Mouse (Mus musculus) forebrain, embryonic 12.5 days (tissue): ENCODE results near the gene Loxl4. TPM values are rescaled to one million over a fixed set of nuclear protein-coding genes. Genes with fewer than 3 reads are reported as not detected.

ENCODE experiments used
- ATAC-seq: fragments of 200-750 bp; cut with Nextera tagmentation; 2 replicates; pipeline ENCODE4 v1.8.0; 2017; ENCODE audit warnings: moderate TSS enrichment; ENCODE audit not compliant: low FRiP score
- H3K27ac ChIP-seq: fragments of 300-500 bp; sonication (generic); 2 replicates; pipeline ENCODE4 v1.5.1; 2016; ENCODE audit warnings: mild to moderate bottlenecking
- H3K27me3 ChIP-seq: fragments of 300-500 bp; sonication (generic); 2 replicates; pipeline ENCODE4 v1.6.1; 2016; ENCODE audit warnings: mild to moderate bottlenecking
- H3K36me3 ChIP-seq: fragments of 300-500 bp; sonication (generic); replicated peaks from 2 replicates; pipeline ENCODE4 v1.6.1; 2016; ENCODE audit warnings: mild to moderate bottlenecking
- H3K4me1 ChIP-seq: fragments of 300-500 bp; sonication (generic); 2 replicates; pipeline ENCODE4 v1.6.1; 2016
- H3K4me2 ChIP-seq: fragments of 300-500 bp; sonication (generic); 2 replicates; pipeline ENCODE4 v1.6.1; 2016; ENCODE audit warnings: mild to moderate bottlenecking, moderate library complexity
- H3K4me3 ChIP-seq: fragments of 300-500 bp; sonication (generic); replicated peaks from 2 replicates; pipeline ENCODE4 v1.5.1; 2016; ENCODE audit warnings: mild to moderate bottlenecking
- H3K9ac ChIP-seq: fragments of 300-500 bp; sonication (generic); 2 replicates; pipeline ENCODE4 v1.6.1; 2016; ENCODE audit warnings: mild to moderate bottlenecking
- H3K9me3 ChIP-seq: fragments of 300-500 bp; sonication (generic); 2 replicates; pipeline ENCODE4 v1.6.1; 2016
- WGBS: fragments of 180-500 bp; shearing (Covaris S2); methylation state at CpG from one replicate; pipeline ENCODE4 v1.1.7; 2016; 5-methylcytosine and 5-hydroxymethylcytosine counted together
- polyA plus RNA-seq: library from polyadenylated mRNA; unstranded; fragments of >200 nt; fragmentation: Nextera tagmentation; extraction: Ambion mirVana; gene quantifications from 2 replicates; pipeline ENCODE4 v1.2.1, GENCODE M21; 2016

Loxl4 gene
- 0.24 and 0.34 TPM in 2 replicates for polyA plus RNA-seq

DNA sequence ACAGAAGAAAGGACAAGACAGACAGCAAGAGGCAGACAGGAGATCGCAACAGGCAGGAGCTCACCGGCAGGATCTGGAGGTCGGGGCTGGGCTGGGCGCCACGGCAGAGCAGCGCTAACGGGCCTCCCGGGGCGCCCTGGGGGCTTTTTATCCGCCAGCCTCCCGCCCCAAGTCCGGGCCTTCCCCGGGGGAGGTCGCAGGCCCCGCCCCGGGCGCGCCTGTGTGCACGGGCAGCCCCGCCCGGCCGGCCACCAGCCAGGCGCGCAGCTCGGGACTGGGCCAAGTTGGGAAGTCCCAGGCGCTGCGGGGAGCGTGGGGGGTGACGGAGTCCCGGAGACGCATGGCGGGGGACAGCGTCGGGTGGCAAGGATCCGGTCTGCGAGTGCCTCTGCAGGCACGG is at the start of gene Loxl4:
TSS of gene Loxl4 (minus strand) at position 160 of the 400 bp plus-strand sequence.
- H3K4me1 ChIP-seq = peaks cover 7% of the 10 kb centered on the region; the same call in 1 of the 2 replicates
- no peaks in the 10 kb centered on the region for H3K36me3 ChIP-seq
- peak within 1 kb of the TSS; percentile 60 for H3K4me2 ChIP-seq
- ATAC-seq = no peak
- peaks cover 40% of the 10 kb centered on the region for H3K27me3 ChIP-seq
- 1% methylated on average over 35 of the region's 37 CpGs for WGBS
- H3K9me3 ChIP-seq = no peaks in the 10 kb centered on the region
- peak within 1 kb of the TSS; percentile 27; the same call in 1 of the 2 replicates for H3K9ac ChIP-seq
- H3K27ac ChIP-seq = no peak within 1 kb of the TSS
- H3K4me3 ChIP-seq = peak within 1 kb of the TSS; percentile 36

- no peak overlapping the region for H3K4me3 ChIP-seq
- H3K9me3 ChIP-seq = no peaks in the 10 kb centered on the region
- no peak for ATAC-seq
- H3K4me2 ChIP-seq = no peak overlapping the region
- no peak overlapping the region for H3K9ac ChIP-seq
- H3K27me3 ChIP-seq = peaks cover 78% of the 10 kb centered on the region
- H3K27ac ChIP-seq = no peak overlapping the region
- H3K4me1 ChIP-seq = peaks cover 11% of the 10 kb centered on the region
- no peaks in the 10 kb centered on the region for H3K36me3 ChIP-seq
- WGBS = 86% methylated on average over 9 of the region's 9 CpGs
Measured at GRCm38 (mm10) chr19:42661430-42662164, 49.0 kb upstream of the Loxl4 start.

DNA sequence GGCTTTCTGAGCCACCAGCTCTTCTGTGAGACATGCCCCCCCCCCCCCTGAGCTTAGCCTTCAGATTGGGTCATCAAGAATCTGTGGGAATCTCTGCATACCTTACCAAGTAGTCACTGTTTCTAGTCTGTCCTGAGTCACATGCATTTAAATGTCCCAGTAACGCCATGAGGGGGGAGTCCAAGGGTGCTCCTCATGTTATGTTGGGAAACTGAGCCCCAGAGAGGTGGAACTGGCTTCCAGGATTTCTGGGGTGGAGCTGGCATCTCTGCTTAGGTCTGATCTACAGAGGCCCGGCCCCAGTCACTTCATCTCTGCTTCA is 47.6 kb upstream of the Loxl4 start:
- Histone ChIP-seq H3K9ac (no peak overlapping the region), H3K4me3 (no peak overlapping the region), H3K9me3 (no peaks in the 10 kb centered on the region), H3K4me2 (no peak overlapping the region), H3K4me1 (peaks cover 11% of the 10 kb centered on the region), H3K27me3 (peaks cover 78% of the 10 kb centered on the region), H3K36me3 (no peaks in the 10 kb centered on the region), H3K27ac (no peak overlapping the region)
- no peak for ATAC-seq
- WGBS = 89% methylated on average over 2 of the region's 2 CpGs

- Histone ChIP-seq H3K4me2 (0 out of 2 replicates have a peak overlapping the region, but pooled peaks have one; percentile 1), H3K4me1 (peaks cover 11% of the 10 kb centered on the region), H3K9ac (no peak overlapping the region), H3K36me3 (no peaks in the 10 kb centered on the region), H3K4me3 (no peak overlapping the region), H3K27ac (no peak overlapping the region), H3K27me3 (peaks cover 83% of the 10 kb centered on the region), H3K9me3 (no peaks in the 10 kb centered on the region)
- ATAC-seq = 0 out of 2 replicates have a peak, but pooled peaks have one; percentile 25
- 31% methylated on average over 21 of the region's 21 CpGs for WGBS
Measured at GRCm38 (mm10) chr19:42659354-42660243, 47.0 kb upstream of the Loxl4 start.

DNA sequence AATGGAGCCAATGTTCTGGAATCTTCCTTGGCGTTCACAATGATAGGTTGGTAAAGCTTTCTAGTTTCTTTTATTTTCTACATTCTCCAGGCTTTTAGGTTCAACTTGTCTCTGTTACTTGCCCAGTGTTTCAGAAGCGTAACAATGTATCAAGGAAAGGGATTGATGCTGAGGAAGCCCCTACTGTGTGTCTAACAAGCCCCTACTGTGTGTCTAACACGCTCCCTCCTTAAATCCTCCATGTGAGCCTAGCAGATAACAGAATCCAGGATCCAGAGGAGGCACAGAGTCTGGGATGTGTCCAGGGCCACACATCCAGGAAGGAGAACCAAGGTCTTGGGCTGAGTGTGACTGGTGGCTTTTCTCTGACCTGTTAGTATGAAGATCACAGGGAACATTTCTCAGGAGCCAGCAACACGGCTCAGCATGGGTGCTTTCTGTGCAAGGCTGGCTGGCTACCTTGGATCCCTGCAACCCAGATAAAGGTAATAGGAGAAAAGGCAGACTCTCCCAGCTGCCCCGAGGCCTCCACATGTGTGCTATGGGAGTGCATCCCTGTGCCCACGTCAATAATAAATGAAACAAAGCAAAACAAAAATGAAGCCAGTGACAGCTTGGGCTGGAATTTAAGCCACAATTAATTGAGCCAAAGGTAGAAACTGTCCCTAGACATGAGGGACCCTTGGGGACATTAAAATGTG is 46.0 kb upstream of the Loxl4 start:
- 76% methylated on average over 6 of the region's 6 CpGs for WGBS
- H3K36me3 ChIP-seq = no peaks in the 10 kb centered on the region
- H3K9ac ChIP-seq = no peak overlapping the region
- H3K4me1 ChIP-seq = peaks cover 11% of the 10 kb centered on the region
- no peak overlapping the region for H3K4me3 ChIP-seq
- H3K9me3 ChIP-seq = no peaks in the 10 kb centered on the region
- no peak overlapping the region for H3K27ac ChIP-seq
- no peak for ATAC-seq
- no peak overlapping the region for H3K4me2 ChIP-seq
- peaks cover 89% of the 10 kb centered on the region for H3K27me3 ChIP-seq

DNA sequence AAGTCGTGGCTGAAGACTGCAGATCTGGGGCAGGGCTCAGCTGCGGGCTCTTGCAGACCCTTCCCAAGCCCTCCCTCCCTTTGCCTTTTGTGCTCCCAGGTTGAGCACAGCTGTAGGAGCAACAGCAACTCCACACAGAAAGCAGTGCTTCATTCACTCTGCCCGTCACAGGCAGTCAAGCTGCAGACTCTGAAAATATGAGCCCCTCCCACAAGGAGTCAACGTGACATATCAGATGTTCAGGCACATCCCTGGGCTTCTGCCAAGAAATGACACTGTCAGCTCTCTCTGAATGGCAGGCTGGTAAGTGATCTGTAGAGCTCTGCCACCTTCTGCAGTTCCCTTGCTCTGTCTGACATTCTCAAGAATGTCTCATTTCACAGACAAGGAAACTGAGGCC is 45.2 kb upstream of the Loxl4 start:
- H3K4me3 ChIP-seq = no peak overlapping the region
- no peak overlapping the region for H3K27ac ChIP-seq
- no peaks in the 10 kb centered on the region for H3K36me3 ChIP-seq
- H3K4me2 ChIP-seq = no peak overlapping the region
- peaks cover 11% of the 10 kb centered on the region for H3K4me1 ChIP-seq
- no peak overlapping the region for H3K9ac ChIP-seq
- peaks cover 82% of the 10 kb centered on the region for H3K27me3 ChIP-seq
- no peaks in the 10 kb centered on the region for H3K9me3 ChIP-seq
- peak; percentile 27; the same call in 1 of the 2 replicates for ATAC-seq
- 49% methylated on average over 4 of the region's 4 CpGs for WGBS

DNA sequence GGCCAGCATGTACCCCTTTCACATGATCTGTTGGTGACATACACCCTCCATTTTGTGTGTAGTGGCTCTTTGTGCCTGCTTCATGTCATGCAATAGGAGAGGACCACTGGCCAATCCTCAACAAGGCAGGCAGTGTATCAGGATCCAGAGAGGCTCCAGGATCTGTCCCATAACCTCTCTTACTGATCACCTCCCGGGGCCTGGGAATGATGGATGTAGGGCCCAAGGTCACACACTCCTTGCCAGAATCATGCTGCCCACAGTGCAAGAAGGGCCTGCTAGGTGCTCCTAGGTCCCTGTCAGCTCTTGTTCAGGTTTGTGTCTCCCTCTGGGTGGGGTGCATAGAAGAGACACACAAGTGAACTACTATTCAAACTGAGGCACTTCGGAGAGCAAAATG is 44.7 kb upstream of the Loxl4 start:
- Histone ChIP-seq H3K27ac (no peak overlapping the region), H3K36me3 (no peaks in the 10 kb centered on the region), H3K27me3 (peaks cover 82% of the 10 kb centered on the region), H3K4me1 (peaks cover 11% of the 10 kb centered on the region), H3K9me3 (no peaks in the 10 kb centered on the region), H3K9ac (no peak overlapping the region), H3K4me3 (no peak overlapping the region), H3K4me2 (no peak overlapping the region)
- 86% methylated on average over 2 of the region's 2 CpGs for WGBS
- no peak for ATAC-seq

GRCm38 (mm10) chr19:42655006-42655405 is 42.4 kb upstream of the Loxl4 start:
- Histone ChIP-seq H3K9me3 (no peaks in the 10 kb centered on the region), H3K4me2 (no peak overlapping the region), H3K27me3 (peaks cover 61% of the 10 kb centered on the region), H3K9ac (no peak overlapping the region), H3K4me3 (no peak overlapping the region), H3K27ac (no peak overlapping the region), H3K4me1 (peaks cover 11% of the 10 kb centered on the region), H3K36me3 (no peaks in the 10 kb centered on the region)
- WGBS = 35% methylated on average over 1 of the region's 1 CpGs
- peak; percentile 76 for ATAC-seq

DNA sequence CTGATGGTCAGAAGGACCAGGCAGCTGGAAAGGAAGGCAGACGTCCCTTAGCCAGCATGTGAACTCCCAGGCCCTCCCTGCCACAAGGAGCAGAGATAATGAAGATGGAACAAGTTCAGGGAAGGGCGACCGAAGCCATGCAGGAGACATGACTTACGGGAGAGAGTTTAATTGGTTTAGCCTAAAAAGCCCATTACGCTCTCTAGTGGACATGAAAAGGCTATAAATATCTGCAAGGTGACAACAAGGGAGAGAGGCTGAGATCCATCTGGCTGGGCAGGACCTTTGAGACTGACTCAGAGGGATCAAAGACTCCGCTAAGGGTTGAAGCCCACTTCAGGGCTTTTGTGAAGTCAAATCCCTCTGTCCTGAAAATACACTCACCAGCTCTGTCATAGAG is 40.5 kb upstream of the Loxl4 start:
- H3K27me3 ChIP-seq = peaks cover 49% of the 10 kb centered on the region

DNA sequence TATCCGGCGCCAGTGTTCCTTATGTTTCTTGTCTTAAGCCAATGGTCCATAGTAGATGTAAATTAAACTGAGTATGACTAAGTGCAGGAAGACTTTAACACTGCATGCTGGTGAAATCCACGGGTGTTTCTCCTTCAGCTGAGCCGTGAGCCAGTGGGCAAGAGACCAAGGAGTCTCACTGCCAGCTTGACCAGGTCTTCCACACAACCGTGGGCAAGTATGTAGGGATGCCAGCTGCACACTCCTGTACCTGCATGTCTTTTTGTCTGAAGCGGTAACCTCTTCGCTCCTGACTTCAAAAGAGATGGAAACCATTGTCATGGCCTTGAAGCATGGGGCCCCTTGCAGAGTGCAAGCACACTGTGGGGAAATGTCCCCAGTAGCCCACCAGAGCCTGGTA is 39.8 kb upstream of the Loxl4 start:
- Histone ChIP-seq H3K4me1 (no peaks in the 10 kb centered on the region), H3K4me2 (no peak overlapping the region), H3K9ac (no peak overlapping the region), H3K27me3 (peaks cover 42% of the 10 kb centered on the region), H3K27ac (no peak overlapping the region), H3K4me3 (no peak overlapping the region), H3K9me3 (no peaks in the 10 kb centered on the region), H3K36me3 (no peaks in the 10 kb centered on the region)
- 73% methylated on average over 7 of the region's 7 CpGs for WGBS
- no peak for ATAC-seq

More for the DNA sequence above, 40.5 kb upstream of the Loxl4 start:
- H3K36me3 ChIP-seq = no peaks in the 10 kb centered on the region
- peaks cover 2% of the 10 kb centered on the region; the same call in 1 of the 2 replicates for H3K4me1 ChIP-seq
- no peaks in the 10 kb centered on the region for H3K9me3 ChIP-seq
- ATAC-seq = no peak
- 22% methylated on average over 6 of the region's 6 CpGs for WGBS
- H3K4me2 ChIP-seq = no peak overlapping the region
- H3K9ac ChIP-seq = no peak overlapping the region
- no peak overlapping the region for H3K4me3 ChIP-seq
- H3K27ac ChIP-seq = no peak overlapping the region

DNA sequence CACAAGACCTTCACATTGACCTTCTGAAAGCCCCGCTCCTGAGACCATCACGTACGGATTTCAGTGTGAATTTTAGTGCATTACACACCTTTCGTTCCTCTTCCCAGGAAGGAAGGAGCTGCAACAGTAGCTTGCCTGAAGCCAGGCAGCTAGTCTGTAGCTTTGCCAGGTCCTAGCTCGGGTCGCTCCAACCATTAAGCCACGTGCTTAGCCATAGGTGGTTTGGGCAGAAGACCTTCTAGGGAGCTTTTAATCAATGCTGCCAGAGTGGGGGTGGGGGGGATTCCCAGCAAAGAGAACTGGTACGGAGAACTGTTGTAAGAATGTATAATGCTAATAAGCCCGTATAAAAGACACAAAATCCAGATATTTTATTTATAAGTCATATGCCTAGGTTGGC is 27.6 kb upstream of the Loxl4 start:
- Histone ChIP-seq H3K27ac (no peak overlapping the region), H3K4me2 (no peak overlapping the region), H3K4me1 (no peaks in the 10 kb centered on the region; the same call in 1 of the 2 replicates), H3K36me3 (no peaks in the 10 kb centered on the region), H3K9me3 (no peaks in the 10 kb centered on the region), H3K9ac (no peak overlapping the region), H3K27me3 (no peaks in the 10 kb centered on the region), H3K4me3 (no peak overlapping the region)
- no peak for ATAC-seq
- WGBS = 85% methylated on average over 9 of the region's 9 CpGs

- Histone ChIP-seq H3K27ac (no peak overlapping the region), H3K4me1 (no peaks in the 10 kb centered on the region; the same call in 1 of the 2 replicates), H3K4me3 (no peak overlapping the region), H3K36me3 (no peaks in the 10 kb centered on the region), H3K27me3 (no peaks in the 10 kb centered on the region), H3K9ac (no peak overlapping the region), H3K4me2 (no peak overlapping the region), H3K9me3 (no peaks in the 10 kb centered on the region)
- WGBS = 78% methylated on average over 8 of the region's 8 CpGs
- no peak for ATAC-seq
Measured at GRCm38 (mm10) chr19:42639544-42639943, 26.9 kb upstream of the Loxl4 start.
